Mouse (Mus musculus) forebrain, embryonic 15.5 days (tissue): ENCODE measurements around the gene Fggy. TPM values are rescaled to one million over a fixed set of nuclear protein-coding genes. Genes with fewer than 3 reads are reported as not detected.

ENCODE experiments used
- ATAC-seq: fragments of 200-750 bp; cut with Nextera tagmentation; replicated peaks from 2 replicates; pipeline ENCODE4 v1.8.0; 2017; ENCODE audit warnings: mild to moderate bottlenecking, moderate TSS enrichment, moderate library complexity
- H3K27ac ChIP-seq: fragments of 300-500 bp; sonication (generic); replicated peaks from 2 replicates; pipeline ENCODE4 v1.5.1; 2015; ENCODE audit warnings: mild to moderate bottlenecking, inconsistent platforms
- H3K27me3 ChIP-seq: fragments of 300-500 bp; sonication (generic); 2 replicates; pipeline ENCODE4 v1.6.1; 2015; ENCODE audit warnings: inconsistent platforms
- H3K36me3 ChIP-seq: fragments of 300-500 bp; sonication (generic); 2 replicates; pipeline ENCODE4 v1.6.1; 2015; ENCODE audit warnings: mild to moderate bottlenecking, inconsistent platforms
- H3K4me1 ChIP-seq: fragments of 300-500 bp; sonication (generic); 2 replicates; pipeline ENCODE4 v1.6.1; 2015; ENCODE audit warnings: inconsistent platforms
- H3K4me2 ChIP-seq: fragments of 300-500 bp; sonication (generic); replicated peaks from 2 replicates; pipeline ENCODE4 v1.6.1; 2015; ENCODE audit warnings: mild to moderate bottlenecking, inconsistent platforms
- H3K4me3 ChIP-seq: fragments of 300-500 bp; sonication (generic); 2 replicates; pipeline ENCODE4 v1.5.1; 2015; ENCODE audit warnings: mild to moderate bottlenecking, inconsistent platforms
- H3K9ac ChIP-seq: fragments of 300-500 bp; sonication (generic); replicated peaks from 2 replicates; pipeline ENCODE4 v1.6.1; 2015; ENCODE audit warnings: mild to moderate bottlenecking, inconsistent platforms
- H3K9me3 ChIP-seq: fragments of 300-500 bp; sonication (generic); 2 replicates; pipeline ENCODE4 v1.6.1; 2016; ENCODE audit warnings: inconsistent platforms
- WGBS: fragments of 180-500 bp; shearing (Covaris S2); methylation state at CpG from one replicate; pipeline ENCODE4 v1.1.7; 2015; ENCODE audit warnings: mixed read lengths; 5-methylcytosine and 5-hydroxymethylcytosine counted together
- polyA plus RNA-seq: library from polyadenylated mRNA; unstranded; fragments of >200 nt; fragmentation: Nextera tagmentation; extraction: Ambion mirVana; gene quantifications from 2 replicates; pipeline ENCODE4 v1.2.1, GENCODE M21; 2015

Fggy gene
- polyA plus RNA-seq, 1 experiment from 2014 or later: 5.2 TPM

DNA sequence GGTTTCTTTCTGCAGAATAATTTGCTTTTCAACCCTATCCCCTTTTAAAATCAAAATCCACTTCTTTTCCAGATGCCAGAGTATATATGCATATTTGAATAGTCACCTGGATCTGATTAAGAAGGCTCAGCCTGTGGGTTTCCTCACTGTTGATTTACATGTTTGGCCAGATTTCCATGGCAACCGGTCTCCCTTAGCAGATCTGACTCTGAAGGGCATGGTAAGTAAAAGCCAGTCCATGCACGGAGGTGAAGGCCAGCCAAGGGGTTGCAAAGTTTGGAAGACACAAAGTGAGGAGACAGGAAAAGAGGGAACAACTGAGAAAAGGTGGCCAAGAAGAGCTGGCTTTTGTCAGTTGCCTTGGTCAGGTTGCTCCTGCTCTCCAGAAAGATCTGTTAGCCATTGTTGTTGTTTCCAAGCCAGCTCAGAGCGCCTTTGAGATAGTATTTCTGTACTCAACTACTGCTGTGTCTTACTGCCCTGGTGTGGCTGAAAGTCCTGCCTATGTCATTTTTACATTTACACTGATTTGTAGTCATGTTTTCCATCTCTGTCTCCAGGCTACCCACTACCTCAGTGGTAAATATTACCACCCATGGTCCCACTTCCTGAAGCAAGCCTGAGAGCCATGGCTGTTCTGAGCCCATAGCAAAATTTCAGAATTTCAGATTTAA is 264.7 kb downstream of the Fggy start:
- WGBS: 82% methylated on average over 3 of the region's 3 CpGs
- Histone ChIP-seq H3K27ac (no peak overlapping the region), H3K4me3 (no peak overlapping the region), H3K27me3 (no peaks in the 10 kb centered on the region), H3K9ac (no peak overlapping the region), H3K9me3 (no peaks in the 10 kb centered on the region), H3K36me3 (no peaks in the 10 kb centered on the region), H3K4me2 (no peak overlapping the region), H3K4me1 (no peaks in the 10 kb centered on the region)
- no peak for ATAC-seq

DNA sequence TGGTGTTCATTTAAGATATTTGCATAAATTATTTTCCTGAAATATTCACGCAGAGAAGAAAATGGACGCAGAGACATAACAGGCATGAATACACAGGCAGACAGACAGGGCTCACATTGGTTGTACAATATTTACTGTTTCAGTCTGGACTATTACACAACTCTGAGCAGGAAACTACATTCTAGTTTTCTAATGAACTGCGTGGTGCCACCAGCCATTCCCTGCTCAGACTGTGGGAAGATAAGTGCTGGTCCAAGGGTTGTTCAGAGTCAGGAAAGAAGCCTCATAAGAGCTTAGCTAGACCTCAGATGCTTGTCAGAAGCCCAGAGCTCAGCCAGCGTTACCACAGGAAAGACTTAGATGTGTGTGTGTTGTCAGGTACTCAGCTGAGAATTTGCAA is 270.9 kb downstream of the Fggy start:
- Histone ChIP-seq H3K9me3 (no peaks in the 10 kb centered on the region), H3K4me1 (no peaks in the 10 kb centered on the region), H3K27me3 (no peaks in the 10 kb centered on the region), H3K36me3 (no peaks in the 10 kb centered on the region), H3K4me2 (no peak overlapping the region), H3K9ac (no peak overlapping the region), H3K27ac (no peak overlapping the region), H3K4me3 (no peak overlapping the region)
- no peak for ATAC-seq
- 93% methylated on average over 4 of the region's 4 CpGs for WGBS

DNA sequence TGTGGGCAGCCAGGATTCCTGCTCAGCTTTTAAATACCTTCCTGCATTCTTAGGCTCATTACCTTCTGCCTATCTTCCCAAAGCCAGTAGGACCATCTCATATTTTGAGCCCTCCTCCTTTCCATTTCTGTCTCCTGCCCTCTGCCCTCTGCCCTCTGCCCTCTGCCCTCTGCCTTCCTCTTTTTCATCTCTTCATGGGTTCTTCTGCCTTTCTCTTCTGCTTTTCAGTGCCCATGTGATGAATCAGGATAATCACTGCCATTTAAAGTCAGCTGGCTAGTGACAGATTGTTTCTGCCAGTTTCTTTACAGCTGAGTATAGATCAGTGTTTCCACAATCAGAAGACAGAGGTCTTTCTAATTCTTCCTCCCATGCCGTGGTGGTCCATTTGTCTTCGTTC is 273.0 kb downstream of the Fggy start:
- no peak overlapping the region for H3K27ac ChIP-seq
- H3K4me1 ChIP-seq: no peaks in the 10 kb centered on the region
- no peaks in the 10 kb centered on the region for H3K36me3 ChIP-seq
- H3K4me2 ChIP-seq: no peak overlapping the region
- 48% methylated on average over 2 of the region's 2 CpGs for WGBS
- H3K4me3 ChIP-seq: no peak overlapping the region
- no peak for ATAC-seq
- no peaks in the 10 kb centered on the region for H3K9me3 ChIP-seq
- no peak overlapping the region for H3K9ac ChIP-seq
- no peaks in the 10 kb centered on the region for H3K27me3 ChIP-seq

DNA sequence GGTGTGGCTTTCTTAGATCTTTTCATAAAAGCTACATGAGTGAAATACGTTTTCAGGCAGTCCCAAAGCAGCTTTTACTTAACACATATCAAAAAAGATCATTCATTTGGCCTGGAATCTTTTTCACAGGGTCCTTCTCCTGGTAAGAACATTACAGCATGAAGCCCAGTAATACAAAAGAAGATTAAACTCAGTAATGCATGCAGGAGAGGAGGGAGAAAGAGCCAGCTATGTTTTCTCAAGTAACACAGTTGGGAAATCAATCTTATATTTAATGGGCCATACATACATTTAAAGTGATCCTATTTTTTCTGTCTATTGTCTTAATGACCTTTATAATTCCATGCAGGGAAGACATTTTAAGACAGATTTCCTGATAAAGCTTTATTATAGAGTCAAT is 282.6 kb downstream of the Fggy start:
- H3K4me1 ChIP-seq: no peaks in the 10 kb centered on the region
- ATAC-seq: no peak
- no peak overlapping the region for H3K4me3 ChIP-seq
- no peak overlapping the region for H3K9ac ChIP-seq
- no peaks in the 10 kb centered on the region for H3K9me3 ChIP-seq
- H3K27me3 ChIP-seq: no peaks in the 10 kb centered on the region
- H3K36me3 ChIP-seq: no peaks in the 10 kb centered on the region
- WGBS: 26% methylated on average over 1 of the region's 1 CpGs
- peak overlapping the region; percentile 51 for H3K27ac ChIP-seq
- no peak overlapping the region for H3K4me2 ChIP-seq

DNA sequence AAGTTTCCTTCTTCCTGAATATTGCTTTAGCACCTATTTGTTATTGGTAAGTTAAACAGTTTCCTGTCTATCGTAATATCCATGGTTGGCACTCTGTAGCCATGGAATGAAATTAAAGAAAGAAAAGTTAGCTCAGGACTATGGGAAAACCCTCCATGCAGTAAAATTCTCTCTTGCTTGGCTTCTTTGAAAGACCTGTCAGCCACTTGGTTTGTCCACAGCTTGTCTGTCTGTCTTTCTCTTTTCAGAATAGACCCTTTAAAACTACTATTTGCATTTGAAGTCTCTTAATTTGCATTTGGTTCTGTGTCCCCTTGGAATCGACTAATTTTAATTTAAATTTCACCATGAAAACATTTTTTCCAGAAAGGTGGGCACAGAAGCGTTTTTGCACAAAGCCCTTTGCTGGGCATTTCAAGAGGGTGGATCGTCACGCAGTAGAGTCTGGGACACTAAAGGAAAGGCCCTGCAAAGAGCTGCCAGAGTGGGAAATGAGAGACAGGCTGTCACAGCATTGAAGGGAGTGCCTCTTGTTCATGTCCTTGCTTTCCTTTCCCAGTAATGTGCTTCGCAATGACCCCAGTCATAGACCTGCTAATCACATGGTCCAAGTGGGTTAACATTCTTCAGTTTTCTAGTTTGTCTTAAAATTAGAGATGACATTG is 283.2 kb downstream of the Fggy start:
- no peak overlapping the region for H3K4me3 ChIP-seq
- H3K27me3 ChIP-seq: no peaks in the 10 kb centered on the region
- H3K9me3 ChIP-seq: no peaks in the 10 kb centered on the region
- WGBS: 32% methylated on average over 6 of the region's 6 CpGs
- no peak overlapping the region for H3K27ac ChIP-seq
- ATAC-seq: peak; percentile 90
- H3K9ac ChIP-seq: no peak overlapping the region
- H3K36me3 ChIP-seq: no peaks in the 10 kb centered on the region
- H3K4me2 ChIP-seq: no peak overlapping the region
- no peaks in the 10 kb centered on the region for H3K4me1 ChIP-seq

DNA sequence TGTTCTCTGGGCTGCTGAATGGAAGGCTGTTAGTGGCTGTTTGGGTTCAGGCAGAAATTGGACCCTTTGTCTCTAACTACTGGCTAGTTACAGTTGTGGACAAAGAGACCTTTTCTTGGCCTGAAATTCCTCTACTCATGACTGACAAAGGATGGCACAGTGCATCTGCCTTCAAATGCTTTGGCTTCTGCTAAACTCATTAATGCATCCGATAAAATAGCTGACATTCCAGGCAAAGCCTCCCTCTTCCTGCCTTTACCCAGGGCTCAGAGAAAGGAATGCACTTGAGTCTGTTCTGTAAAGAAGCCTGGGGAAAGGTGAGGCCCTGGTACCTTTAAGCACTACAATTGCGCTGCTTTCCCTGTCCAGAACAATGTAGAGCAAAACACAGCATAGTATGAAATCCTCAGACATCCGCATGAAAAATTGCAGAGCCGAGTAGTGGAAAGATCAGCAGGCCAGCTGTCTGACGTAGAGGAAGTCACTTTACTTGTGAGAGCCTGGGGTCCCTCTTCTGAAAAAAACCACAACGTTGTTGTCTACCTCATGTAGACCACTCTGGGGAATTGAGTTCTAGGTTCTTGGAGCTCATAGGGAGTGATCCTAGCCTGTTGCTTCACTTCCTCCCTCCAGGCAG is 288.8 kb downstream of the Fggy start:
- WGBS: 55% methylated on average over 6 of the region's 6 CpGs
- ATAC-seq: no peak
- H3K4me1 ChIP-seq: peaks cover 5% of the 10 kb centered on the region; the same call in 1 of the 2 replicates
- no peak overlapping the region for H3K4me3 ChIP-seq
- H3K9ac ChIP-seq: no peak overlapping the region
- no peak overlapping the region for H3K4me2 ChIP-seq
- no peaks in the 10 kb centered on the region for H3K27me3 ChIP-seq
- no peaks in the 10 kb centered on the region for H3K36me3 ChIP-seq
- no peaks in the 10 kb centered on the region for H3K9me3 ChIP-seq
- no peak overlapping the region for H3K27ac ChIP-seq

DNA sequence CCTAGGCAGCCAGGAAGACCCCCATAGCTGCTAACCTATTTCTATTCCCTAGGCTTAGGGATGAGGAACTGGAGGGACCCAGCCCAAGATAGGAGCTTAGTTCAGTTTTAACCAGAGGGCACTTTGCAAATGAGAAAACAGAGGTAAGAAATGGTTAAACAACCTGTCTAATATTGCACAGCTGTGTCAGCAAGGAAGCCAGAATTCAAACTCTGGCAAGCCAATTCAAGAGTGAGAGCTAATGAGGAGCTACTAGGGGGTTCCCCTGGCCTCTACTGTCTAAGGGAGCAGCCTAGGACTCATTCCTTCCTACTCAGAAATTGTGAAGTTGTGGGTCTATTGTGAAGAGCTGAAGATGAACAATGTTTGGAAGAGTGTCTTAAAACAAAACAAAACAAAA is 289.9 kb downstream of the Fggy start:
- no peak overlapping the region for H3K4me3 ChIP-seq
- H3K27ac ChIP-seq: no peak overlapping the region
- peaks cover 5% of the 10 kb centered on the region; the same call in 1 of the 2 replicates for H3K4me1 ChIP-seq
- no peaks in the 10 kb centered on the region for H3K27me3 ChIP-seq
- H3K9me3 ChIP-seq: no peaks in the 10 kb centered on the region
- H3K9ac ChIP-seq: no peak overlapping the region
- H3K4me2 ChIP-seq: no peak overlapping the region
- H3K36me3 ChIP-seq: no peaks in the 10 kb centered on the region
- no peak for ATAC-seq

DNA sequence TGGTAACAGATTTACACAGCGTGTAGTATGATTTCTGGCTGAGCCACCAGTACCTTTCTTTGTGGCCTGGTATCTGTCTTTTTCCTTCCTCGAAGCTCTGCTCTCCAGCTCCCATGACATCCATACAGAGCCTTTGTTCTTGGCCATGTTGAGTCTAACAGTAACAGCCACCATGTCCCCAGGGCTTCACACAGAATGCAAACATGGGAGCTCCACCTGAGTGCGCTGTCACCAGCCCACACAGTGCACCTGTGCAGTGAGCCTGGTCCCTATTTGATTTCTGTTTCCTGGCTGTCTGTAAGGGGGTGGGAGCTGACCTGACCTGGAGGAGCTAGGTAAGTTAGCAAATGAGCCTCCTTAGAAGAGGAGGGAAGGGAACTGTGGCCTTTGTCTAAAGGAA is 290.4 kb downstream of the Fggy start:
- Histone ChIP-seq H3K4me2 (no peak overlapping the region), H3K27me3 (no peaks in the 10 kb centered on the region), H3K9me3 (no peaks in the 10 kb centered on the region), H3K9ac (no peak overlapping the region), H3K4me3 (no peak overlapping the region), H3K4me1 (peaks cover 5% of the 10 kb centered on the region; the same call in 1 of the 2 replicates), H3K27ac (no peak overlapping the region), H3K36me3 (no peaks in the 10 kb centered on the region)
- ATAC-seq: no peak
- 84% methylated on average over 3 of the region's 3 CpGs for WGBS

DNA sequence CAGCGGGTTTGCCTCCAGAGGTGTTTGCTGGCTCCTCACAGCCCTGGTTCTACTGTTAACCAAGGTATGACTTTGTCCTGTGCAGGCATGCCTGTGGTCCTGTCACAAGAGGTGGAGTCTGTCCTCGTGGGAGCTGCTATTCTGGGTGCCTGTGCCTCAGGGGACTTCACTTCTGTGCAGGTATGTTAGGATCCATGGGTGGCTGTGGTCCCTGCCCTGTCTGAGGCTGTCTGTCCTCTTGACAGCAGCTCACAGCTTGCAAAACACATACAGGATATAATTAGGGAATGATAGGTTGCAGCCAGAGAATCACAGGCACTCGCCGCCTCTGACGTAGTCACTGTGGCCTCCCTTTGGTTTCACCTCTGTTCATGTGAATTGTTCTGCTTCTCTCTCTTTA is 292.2 kb downstream of the Fggy start:
- H3K36me3 ChIP-seq: no peaks in the 10 kb centered on the region
- H3K4me3 ChIP-seq: no peak overlapping the region
- no peaks in the 10 kb centered on the region for H3K9me3 ChIP-seq
- WGBS: 81% methylated on average over 5 of the region's 5 CpGs
- no peak overlapping the region for H3K27ac ChIP-seq
- H3K27me3 ChIP-seq: no peaks in the 10 kb centered on the region
- H3K4me1 ChIP-seq: peaks cover 5% of the 10 kb centered on the region; the same call in 1 of the 2 replicates
- no peak for ATAC-seq
- H3K9ac ChIP-seq: no peak overlapping the region
- no peak overlapping the region for H3K4me2 ChIP-seq

DNA sequence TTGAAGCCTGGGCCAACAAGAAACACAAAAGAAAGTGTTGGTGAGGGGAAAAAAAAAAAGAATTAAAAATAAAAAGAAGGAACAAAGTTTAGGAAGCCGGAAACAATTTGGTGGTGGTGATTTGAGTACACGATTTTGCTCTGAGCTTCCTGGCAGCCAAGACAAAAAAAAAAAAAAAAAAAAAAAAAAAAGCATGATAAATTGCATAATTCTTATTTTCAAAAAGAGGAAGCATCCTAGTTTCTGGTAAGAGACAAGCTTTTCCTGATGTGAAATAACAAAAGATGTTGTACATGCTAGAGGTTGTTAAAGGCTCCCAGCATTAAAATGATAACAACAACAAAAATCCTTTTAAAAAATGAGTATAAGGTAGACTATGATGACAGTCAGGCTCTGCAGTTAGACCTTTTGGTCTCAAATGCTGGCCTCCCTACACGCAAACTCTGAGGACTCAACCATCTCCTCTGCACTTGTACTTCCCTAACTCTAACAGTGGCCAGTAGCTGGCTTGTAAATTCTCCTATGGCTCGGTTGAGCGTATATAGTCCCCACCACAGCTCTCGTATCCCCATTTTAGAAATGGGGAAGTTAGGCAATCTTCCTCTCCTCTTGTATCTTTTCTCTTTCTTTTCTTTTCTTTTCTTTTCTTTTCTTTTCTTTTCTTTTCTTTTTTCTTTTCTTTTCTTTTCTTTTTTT is 292.9 kb downstream of the Fggy start:
- Histone ChIP-seq H3K36me3 (no peaks in the 10 kb centered on the region), H3K9ac (no peak overlapping the region), H3K4me1 (peaks cover 5% of the 10 kb centered on the region; the same call in 1 of the 2 replicates), H3K9me3 (no peaks in the 10 kb centered on the region), H3K4me3 (no peak overlapping the region), H3K4me2 (no peak overlapping the region), H3K27me3 (no peaks in the 10 kb centered on the region), H3K27ac (no peak overlapping the region)
- 90% methylated on average over 6 of the region's 6 CpGs for WGBS
- ATAC-seq: no peak

DNA sequence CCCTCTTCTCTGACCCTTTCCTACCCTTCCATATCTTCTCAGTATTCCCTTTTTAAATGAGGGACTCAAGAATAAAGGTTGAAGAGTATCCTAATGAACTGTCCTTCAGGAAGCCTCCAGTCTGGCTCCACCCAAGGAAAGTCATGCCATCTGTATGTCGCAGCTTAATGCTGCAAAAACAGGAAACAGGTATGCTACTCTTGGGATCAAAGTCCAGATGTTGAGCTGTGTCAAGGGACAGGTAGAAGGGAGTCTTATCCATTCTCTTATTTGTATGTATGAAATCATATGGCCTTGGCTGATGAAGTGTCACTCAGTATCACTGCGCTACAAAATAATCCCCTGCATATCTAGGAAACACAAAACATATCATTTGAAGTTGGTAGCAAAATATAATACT is 294.9 kb downstream of the Fggy start:
- ATAC-seq: no peak
- 93% methylated on average over 2 of the region's 2 CpGs for WGBS
- no peaks in the 10 kb centered on the region for H3K36me3 ChIP-seq
- H3K9ac ChIP-seq: no peak overlapping the region
- no peak overlapping the region for H3K27ac ChIP-seq
- H3K27me3 ChIP-seq: no peaks in the 10 kb centered on the region
- H3K4me2 ChIP-seq: no peak overlapping the region
- H3K4me3 ChIP-seq: no peak overlapping the region
- no peaks in the 10 kb centered on the region for H3K4me1 ChIP-seq
- H3K9me3 ChIP-seq: no peaks in the 10 kb centered on the region

DNA sequence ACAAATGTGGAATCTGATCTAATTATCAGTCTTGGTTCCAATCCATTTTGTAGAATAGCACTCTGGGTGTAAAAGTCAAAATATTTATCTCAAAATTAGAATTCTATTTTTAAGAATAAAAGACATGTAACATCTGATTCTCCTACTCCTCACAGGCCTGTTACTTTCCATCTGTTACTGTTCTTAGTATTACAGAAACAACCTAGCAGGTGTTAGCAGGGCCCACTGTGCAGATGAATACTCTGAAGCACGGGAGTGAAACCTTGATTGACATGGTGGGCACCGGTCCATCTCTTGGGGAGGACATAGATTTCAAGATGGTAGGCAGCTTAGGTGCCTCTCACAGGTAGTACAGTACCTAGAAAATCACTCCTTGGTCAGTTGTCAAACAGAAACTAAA is 298.7 kb downstream of the Fggy start:
- WGBS: 59% methylated on average over 2 of the region's 2 CpGs
- ATAC-seq: peak; percentile 55; the same call in 1 of the 2 replicates
- H3K9me3 ChIP-seq: no peaks in the 10 kb centered on the region

More for the DNA sequence above, 298.7 kb downstream of the Fggy start:
- no peak overlapping the region for H3K4me3 ChIP-seq
- H3K36me3 ChIP-seq: no peaks in the 10 kb centered on the region
- no peaks in the 10 kb centered on the region for H3K27me3 ChIP-seq
- no peak overlapping the region for H3K9ac ChIP-seq
- no peak overlapping the region for H3K4me2 ChIP-seq
- no peak overlapping the region for H3K27ac ChIP-seq
- peaks cover 1% of the 10 kb centered on the region; the same call in 1 of the 2 replicates for H3K4me1 ChIP-seq
